In genomic region chr2:101762405-101762804, GRCm38 (mm10) we compare ENCODE assay signal across 8 mouse cellular contexts.
DNase-seq lines count a peak whose midpoint lies in the region; ATAC-seq and TF ChIP-seq lines count a peak whose summit lies in the region.

No protein-coding gene starts in this region.

- peak; percentile 48 for DNase-seq in heart, adult 8-10 months (ENCODE audit: low spot score)
- DNase-seq in kidney, adult 2 months: peak; percentile 49
- peak; percentile 59 to 79 for DNase-seq in lung, postnatal 4 days
- no peak for DNase-seq in right cerebral cortex, postnatal 10 days (ENCODE audit: low spot score in 2 of 2)
- no peak for DNase-seq in cerebellum, postnatal 25 days

- peaks cover 13% of the 10 kb centered on the region for H3K4me1 ChIP-seq in heart, embryonic 12.5 days (replicated peaks)
- H3K4me1 ChIP-seq in brown adipose tissue, adult 24 weeks (ENCODE audit: control insufficient read depth, insufficient read depth, insufficient read length, low read length): peaks cover 13% of the 10 kb centered on the region
- H3K4me1 ChIP-seq in kidney, adult 2 months (ENCODE audit: control insufficient read depth, insufficient read depth, low read length): no peaks in the 10 kb centered on the region
- H3K4me1 ChIP-seq in forebrain, embryonic 15.5 days: no peaks in the 10 kb centered on the region

- H3K4me3 ChIP-seq in heart, embryonic 12.5 days: no peak overlapping the region
- no peak overlapping the region for H3K4me3 ChIP-seq in brown adipose tissue, adult 24 weeks (ENCODE audit: insufficient read depth, low read depth, low read length)
- no peak overlapping the region for H3K4me3 ChIP-seq in kidney, adult 2 months (ENCODE audit: insufficient read depth, low read depth, low read length)
- no peak overlapping the region for H3K4me3 ChIP-seq in forebrain, embryonic 15.5 days

- no peak overlapping the region for H3K4me2 ChIP-seq in heart, embryonic 12.5 days
- no peak overlapping the region for H3K4me2 ChIP-seq in forebrain, embryonic 15.5 days (replicated peaks)

- TF ChIP-seq POLR2A in kidney, adult 2 months (IDR thresholded peaks at IDR 0.05; ENCODE audit: low read depth, low read length): no peak

- no peaks in the 10 kb centered on the region for H3K27me3 ChIP-seq in heart, embryonic 12.5 days (replicated peaks)
- no peaks in the 10 kb centered on the region for H3K27me3 ChIP-seq in kidney, adult 2 months (replicated peaks; ENCODE audit: control insufficient read depth, insufficient read depth, low read length)
- no peaks in the 10 kb centered on the region for H3K27me3 ChIP-seq in forebrain, embryonic 15.5 days

- no peaks in the 10 kb centered on the region for H3K36me3 ChIP-seq in heart, embryonic 12.5 days
- no peaks in the 10 kb centered on the region for H3K36me3 ChIP-seq in kidney, adult 2 months (ENCODE audit: control insufficient read depth, insufficient read depth, low read length)
- H3K36me3 ChIP-seq in forebrain, embryonic 15.5 days: no peaks in the 10 kb centered on the region

- ATAC-seq in heart, embryonic 12.5 days (ENCODE audit: insufficient number of reproducible peaks, low FRiP score): no peak
- ATAC-seq in forebrain, embryonic 15.5 days (replicated peaks): no peak

- WGBS in heart, embryonic 12.5 days: 58% methylated on average over 10 of the region's 10 CpGs
- 48% methylated on average over 10 of the region's 10 CpGs for WGBS in kidney, adult 2 months
- WGBS in forebrain, embryonic 15.5 days: 82% methylated on average over 10 of the region's 10 CpGs

- H3K9ac ChIP-seq in heart, embryonic 12.5 days: no peak overlapping the region
- H3K9ac ChIP-seq in forebrain, embryonic 15.5 days (replicated peaks): no peak overlapping the region

- TF ChIP-seq CTCF in kidney, adult 2 months (conservative IDR thresholded peaks at IDR 0.05; ENCODE audit: insufficient read depth, insufficient read length, low read depth, low read length): no peak

- no peaks in the 10 kb centered on the region for H3K9me3 ChIP-seq in heart, embryonic 12.5 days (replicated peaks)
- no peaks in the 10 kb centered on the region for H3K9me3 ChIP-seq in forebrain, embryonic 15.5 days

- H3K27ac ChIP-seq in heart, embryonic 12.5 days (ENCODE audit: poor library complexity, severe bottlenecking): no peak overlapping the region
- peak overlapping the region; percentile 63 for H3K27ac ChIP-seq in brown adipose tissue, adult 24 weeks (replicated peaks; ENCODE audit: low read depth, low read length)
- H3K27ac ChIP-seq in kidney, adult 2 months (ENCODE audit: insufficient read depth, low read depth, low read length): no peak overlapping the region
- H3K27ac ChIP-seq in forebrain, embryonic 15.5 days (replicated peaks): no peak overlapping the region

Comparison
In these comparisons a context has a peak if more than half of its experiments do, and no peak if none do; other contexts are left out.
1. DNase-seq: peak in heart, adult 8-10 months (single experiment), kidney, adult 2 months (single experiment) and lung, postnatal 4 days (2 of 2); none in right cerebral cortex, postnatal 10 days (0 of 2) and cerebellum, postnatal 25 days (0 of 2).